Mouse (Mus musculus) neural tube, embryonic 12.5 days (tissue): ENCODE data around the gene Wfdc1. TPM values are rescaled to one million over a fixed set of nuclear protein-coding genes. Genes with fewer than 3 reads are reported as not detected.

Source experiments
- ATAC-seq: fragments of 200-750 bp; cut with Nextera tagmentation; 2 replicates; pipeline ENCODE4 v1.8.0; 2017; ENCODE audit warnings: low read depth, mild to moderate bottlenecking, moderate TSS enrichment, moderate library complexity; ENCODE audit not compliant: low FRiP score
- H3K27ac ChIP-seq: fragments of 300-500 bp; sonication (generic); 2 replicates; pipeline ENCODE4 v1.5.1; 2016
- H3K27me3 ChIP-seq: fragments of 300-500 bp; sonication (generic); replicated peaks from 2 replicates; pipeline ENCODE4 v1.6.1; 2016; ENCODE audit warnings: mild to moderate bottlenecking
- H3K36me3 ChIP-seq: fragments of 300-500 bp; sonication (generic); 2 replicates; pipeline ENCODE4 v1.6.1; 2016; ENCODE audit warnings: mild to moderate bottlenecking
- H3K4me1 ChIP-seq: fragments of 300-500 bp; sonication (generic); 2 replicates; pipeline ENCODE4 v1.6.1; 2016
- H3K4me2 ChIP-seq: fragments of 300-500 bp; sonication (generic); replicated peaks from 2 replicates; pipeline ENCODE4 v1.6.1; 2016; ENCODE audit warnings: mild to moderate bottlenecking
- H3K4me3 ChIP-seq: fragments of 300-500 bp; sonication (generic); 2 replicates; pipeline ENCODE4 v1.5.1; 2016
- H3K9ac ChIP-seq: fragments of 300-500 bp; sonication (generic); 2 replicates; pipeline ENCODE4 v1.6.1; 2016; ENCODE audit warnings: mild to moderate bottlenecking
- H3K9me3 ChIP-seq: fragments of 300-500 bp; sonication (generic); 2 replicates; pipeline ENCODE4 v1.6.1; 2016; ENCODE audit warnings: mild to moderate bottlenecking
- WGBS: fragments of 180-500 bp; shearing (Covaris S2); methylation state at CpG from one replicate; pipeline ENCODE4 v1.1.7; 2016; 5-methylcytosine and 5-hydroxymethylcytosine counted together
- polyA plus RNA-seq: library from polyadenylated mRNA; unstranded; fragments of >200 nt; fragmentation: Nextera tagmentation; extraction: Ambion mirVana; gene quantifications from 2 replicates; pipeline ENCODE4 v1.2.1, GENCODE M21; 2016

Gene Wfdc1
- polyA plus RNA-seq, 1 experiment from 2014 or later = 0.82 TPM

- H3K9ac ChIP-seq = no peak within 1 kb of the TSS
- H3K9me3 ChIP-seq = no peaks in the 10 kb centered on the region
- H3K4me1 ChIP-seq = peaks cover 3% of the 10 kb centered on the region; the same call in 1 of the 2 replicates
- ATAC-seq = no peak
- 2% methylated on average over 26 of the region's 26 CpGs for WGBS
- H3K27me3 ChIP-seq = peaks cover 42% of the 10 kb centered on the region
- 0 out of 2 replicates have a peak within 1 kb of the TSS, but pooled peaks have one; percentile 11 for H3K4me3 ChIP-seq
- H3K4me2 ChIP-seq = peak within 1 kb of the TSS; percentile 18; the same call in 1 of the 2 replicates
- no peaks in the 10 kb centered on the region for H3K36me3 ChIP-seq
- H3K27ac ChIP-seq = no peak within 1 kb of the TSS
Measured at GRCm38 (mm10) chr8:119699549-119700134, 33.5 kb downstream of the Wfdc1 start, which contains the start of gene Atp2c2. Atp2c2 (plus strand) TSS chr8:119700009.

- Histone ChIP-seq H3K36me3 (no peaks in the 10 kb centered on the region), H3K4me1 (peaks cover 3% of the 10 kb centered on the region; the same call in 1 of the 2 replicates), H3K27ac (no peak overlapping the region), H3K4me2 (no peak overlapping the region), H3K9me3 (no peaks in the 10 kb centered on the region), H3K4me3 (no peak overlapping the region), H3K9ac (no peak overlapping the region), H3K27me3 (peaks cover 40% of the 10 kb centered on the region)
- ATAC-seq = no peak
- WGBS = 75% methylated on average over 7 of the region's 7 CpGs
Measured at GRCm38 (mm10) chr8:119702965-119703364, 36.8 kb downstream of the Wfdc1 start.

- no peak for ATAC-seq
- 92% methylated on average over 9 of the region's 9 CpGs for WGBS
- H3K36me3 ChIP-seq = no peaks in the 10 kb centered on the region
- no peaks in the 10 kb centered on the region for H3K9me3 ChIP-seq
- H3K9ac ChIP-seq = no peak overlapping the region
- no peak overlapping the region for H3K4me2 ChIP-seq
- no peak overlapping the region for H3K27ac ChIP-seq
- 0 out of 2 replicates have a peak, but pooled peaks cover 2% of the 10 kb centered on the region for H3K27me3 ChIP-seq
- peaks cover 6% of the 10 kb centered on the region for H3K4me1 ChIP-seq
- no peak overlapping the region for H3K4me3 ChIP-seq
Measured at GRCm38 (mm10) chr8:119707146-119707545, 41.0 kb downstream of the Wfdc1 start.

- Histone ChIP-seq H3K27me3 (no peaks in the 10 kb centered on the region), H3K9ac (no peak overlapping the region), H3K4me1 (peaks cover 7% of the 10 kb centered on the region), H3K4me2 (no peak overlapping the region), H3K36me3 (no peaks in the 10 kb centered on the region), H3K27ac (no peak overlapping the region), H3K9me3 (no peaks in the 10 kb centered on the region), H3K4me3 (no peak overlapping the region)
- ATAC-seq = no peak
- 90% methylated on average over 8 of the region's 8 CpGs for WGBS
Measured at GRCm38 (mm10) chr8:119708471-119708870, 42.3 kb downstream of the Wfdc1 start.

GRCm38 (mm10) chr8:119708878-119709702 is 42.9 kb downstream of the Wfdc1 start:
- ATAC-seq = peak; percentile 37; the same call in 1 of the 2 replicates
- no peaks in the 10 kb centered on the region for H3K27me3 ChIP-seq
- no peaks in the 10 kb centered on the region for H3K36me3 ChIP-seq
- H3K4me1 ChIP-seq = peaks cover 9% of the 10 kb centered on the region
- no peak overlapping the region for H3K27ac ChIP-seq
- 72% methylated on average over 14 of the region's 14 CpGs for WGBS
- no peaks in the 10 kb centered on the region for H3K9me3 ChIP-seq
- H3K9ac ChIP-seq = no peak overlapping the region
- H3K4me2 ChIP-seq = no peak overlapping the region
- no peak overlapping the region for H3K4me3 ChIP-seq

- no peak overlapping the region for H3K9ac ChIP-seq
- no peak for ATAC-seq
- H3K36me3 ChIP-seq = no peaks in the 10 kb centered on the region
- H3K9me3 ChIP-seq = no peaks in the 10 kb centered on the region
- WGBS = 84% methylated on average over 11 of the region's 11 CpGs
- H3K4me2 ChIP-seq = no peak overlapping the region
- peaks cover 9% of the 10 kb centered on the region for H3K4me1 ChIP-seq
- no peak overlapping the region for H3K4me3 ChIP-seq
- no peak overlapping the region for H3K27ac ChIP-seq
- H3K27me3 ChIP-seq = no peaks in the 10 kb centered on the region
Measured at GRCm38 (mm10) chr8:119709703-119710093, 43.5 kb downstream of the Wfdc1 start.

- H3K4me3 ChIP-seq = no peak overlapping the region
- H3K4me2 ChIP-seq = no peak overlapping the region
- H3K4me1 ChIP-seq = peaks cover 9% of the 10 kb centered on the region
- no peaks in the 10 kb centered on the region for H3K36me3 ChIP-seq
- H3K9ac ChIP-seq = no peak overlapping the region
- no peak for ATAC-seq
- no peak overlapping the region for H3K27ac ChIP-seq
- no peaks in the 10 kb centered on the region for H3K27me3 ChIP-seq
- 77% methylated on average over 6 of the region's 6 CpGs for WGBS
- H3K9me3 ChIP-seq = no peaks in the 10 kb centered on the region
Measured at GRCm38 (mm10) chr8:119712226-119712625, 46.1 kb downstream of the Wfdc1 start.

GRCm38 (mm10) chr8:119713421-119713820 is 47.3 kb downstream of the Wfdc1 start:
- Histone ChIP-seq H3K27ac (no peak overlapping the region), H3K4me1 (peaks cover 9% of the 10 kb centered on the region), H3K9me3 (no peaks in the 10 kb centered on the region), H3K27me3 (no peaks in the 10 kb centered on the region), H3K4me3 (no peak overlapping the region), H3K4me2 (no peak overlapping the region), H3K36me3 (no peaks in the 10 kb centered on the region), H3K9ac (no peak overlapping the region)
- 82% methylated on average over 5 of the region's 5 CpGs for WGBS
- no peak for ATAC-seq

- Histone ChIP-seq H3K4me2 (no peak overlapping the region), H3K4me1 (0 out of 2 replicates have a peak, but pooled peaks cover 3% of the 10 kb centered on the region), H3K27me3 (no peaks in the 10 kb centered on the region), H3K9ac (no peak overlapping the region), H3K9me3 (no peaks in the 10 kb centered on the region), H3K4me3 (no peak overlapping the region), H3K27ac (no peak overlapping the region), H3K36me3 (no peaks in the 10 kb centered on the region)
- 79% methylated on average over 12 of the region's 12 CpGs for WGBS
- no peak for ATAC-seq
Measured at GRCm38 (mm10) chr8:119715221-119715620, 49.1 kb downstream of the Wfdc1 start.

GRCm38 (mm10) chr8:119716730-119717299 is 50.6 kb downstream of the Wfdc1 start:
- Histone ChIP-seq H3K9ac (no peak overlapping the region), H3K9me3 (no peaks in the 10 kb centered on the region), H3K4me3 (no peak overlapping the region), H3K4me2 (no peak overlapping the region), H3K4me1 (0 out of 2 replicates have a peak, but pooled peaks cover 3% of the 10 kb centered on the region), H3K36me3 (no peaks in the 10 kb centered on the region), H3K27me3 (no peaks in the 10 kb centered on the region), H3K27ac (no peak overlapping the region)
- ATAC-seq = no peak

- Histone ChIP-seq H3K9me3 (no peaks in the 10 kb centered on the region), H3K4me2 (no peak overlapping the region), H3K4me1 (0 out of 2 replicates have a peak, but pooled peaks cover 3% of the 10 kb centered on the region), H3K27me3 (no peaks in the 10 kb centered on the region), H3K9ac (no peak overlapping the region), H3K36me3 (no peaks in the 10 kb centered on the region), H3K27ac (no peak overlapping the region), H3K4me3 (no peak overlapping the region)
- ATAC-seq = no peak
- 60% methylated on average over 9 of the region's 9 CpGs for WGBS
Measured at GRCm38 (mm10) chr8:119717765-119718164, 51.6 kb downstream of the Wfdc1 start.

GRCm38 (mm10) chr8:119719011-119719501 is 52.9 kb downstream of the Wfdc1 start:
- no peaks in the 10 kb centered on the region for H3K36me3 ChIP-seq
- no peak overlapping the region for H3K27ac ChIP-seq
- H3K9ac ChIP-seq = no peak overlapping the region
- H3K9me3 ChIP-seq = no peaks in the 10 kb centered on the region
- H3K4me2 ChIP-seq = no peak overlapping the region
- 64% methylated on average over 12 of the region's 12 CpGs for WGBS
- no peaks in the 10 kb centered on the region for H3K4me1 ChIP-seq
- ATAC-seq = no peak
- no peaks in the 10 kb centered on the region for H3K27me3 ChIP-seq
- no peak overlapping the region for H3K4me3 ChIP-seq
